Mouse (Mus musculus): Measurements from ENCODE around the gene Dusp27. TPM values are rescaled to one million over a fixed set of nuclear protein-coding genes. Genes with fewer than 3 reads are reported as not detected.
"Not testable (repeated sequence)": the region's sequence is repeated elsewhere in the genome, so short reads cannot be mapped to it uniquely, and the experiment has no call there.

Dusp27 gene
- polyA plus RNA-seq, 1 experiment from 2014 or later, result 4.7 TPM

- Histone ChIP-seq H3K27me3 (ENCODE audit: control insufficient read depth, insufficient read depth, low read length) (peaks cover 8% of the 10 kb centered on the region; the same call in 1 of the 2 replicates), H3K9ac (ENCODE audit: low read length) (no peak overlapping the region), H3K4me3 (ENCODE audit: low read depth, low read length) (no peak overlapping the region), H3K4me2 (ENCODE audit: low read depth) (no peak overlapping the region), H3K4me1 (ENCODE audit: control insufficient read depth, insufficient read depth, low read length) (peaks cover 4% of the 10 kb centered on the region; the same call in 1 of the 2 replicates), H3K27ac (ENCODE audit: low read depth, low read length) (no peak overlapping the region), H3K9me3 (ENCODE audit: control insufficient read depth, low read length) (no peaks in the 10 kb centered on the region), H3K36me3 (ENCODE audit: control insufficient read depth, insufficient read depth, low read length) (no peaks in the 10 kb centered on the region)
- DNase-seq (ENCODE audit: low spot score) (no peak), ATAC-seq (ENCODE audit: insufficient read depth, low FRiP score, low TSS enrichment) (no peak)
- 72% methylated on average over 11 of the region's 11 CpGs for WGBS
These were observed 23.6 kb upstream of the Dusp27 start for GRCm38 (mm10) chr1:166151341-166151740.

GRCm38 (mm10) chr1:166150035-166150434, 22.3 kb upstream of the Dusp27 start:
- Histone ChIP-seq H3K9ac (ENCODE audit: low read length) (no peak overlapping the region), H3K36me3 (ENCODE audit: control insufficient read depth, insufficient read depth, low read length) (no peaks in the 10 kb centered on the region), H3K4me2 (ENCODE audit: low read depth) (no peak overlapping the region), H3K9me3 (ENCODE audit: control insufficient read depth, low read length) (no peaks in the 10 kb centered on the region), H3K4me1 (ENCODE audit: control insufficient read depth, insufficient read depth, low read length) (peaks cover 4% of the 10 kb centered on the region; the same call in 1 of the 2 replicates), H3K4me3 (ENCODE audit: low read depth, low read length) (no peak overlapping the region), H3K27ac (ENCODE audit: low read depth, low read length) (no peak overlapping the region), H3K27me3 (ENCODE audit: control insufficient read depth, insufficient read depth, low read length) (peaks cover 4% of the 10 kb centered on the region; the same call in 1 of the 2 replicates)
- 84% methylated on average over 7 of the region's 7 CpGs for WGBS
- no peak for ATAC-seq (ENCODE audit: insufficient read depth, low FRiP score, low TSS enrichment)
- no peak for DNase-seq (ENCODE audit: low spot score)

DNA sequence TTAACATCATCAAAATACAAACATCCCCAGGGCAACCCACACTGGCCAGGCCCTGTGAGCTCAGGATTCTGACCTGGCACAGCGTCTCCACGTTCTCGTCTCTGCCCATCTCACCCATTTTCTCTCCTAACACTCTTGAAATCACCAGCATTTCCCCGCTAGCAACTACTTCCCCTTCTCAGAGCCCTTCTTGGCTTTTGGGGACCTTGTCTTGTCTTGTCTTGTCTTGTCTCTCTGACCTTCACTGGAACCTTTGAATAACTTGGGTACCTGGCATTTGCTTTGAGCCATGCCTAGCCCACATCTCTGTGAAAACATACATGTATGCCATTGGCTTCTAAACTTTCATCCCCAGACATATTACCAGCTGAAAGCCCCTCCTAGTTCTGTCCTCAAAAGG, 21.7 kb upstream of the Dusp27 start:
- no peak overlapping the region for H3K27ac ChIP-seq (ENCODE audit: low read depth, low read length)
- 94% methylated on average over 4 of the region's 4 CpGs for WGBS
- ATAC-seq (ENCODE audit: insufficient read depth, low FRiP score, low TSS enrichment) (no peak), DNase-seq (ENCODE audit: low spot score) (no peak)
- H3K4me1 ChIP-seq (ENCODE audit: control insufficient read depth, insufficient read depth, low read length), result peaks cover 4% of the 10 kb centered on the region; the same call in 1 of the 2 replicates
- no peaks in the 10 kb centered on the region; the same call in 1 of the 2 replicates for H3K27me3 ChIP-seq (ENCODE audit: control insufficient read depth, insufficient read depth, low read length)
- H3K4me2 ChIP-seq (ENCODE audit: low read depth), result no peak overlapping the region
- no peak overlapping the region for H3K9ac ChIP-seq (ENCODE audit: low read length)
- H3K4me3 ChIP-seq (ENCODE audit: low read depth, low read length), result no peak overlapping the region
- no peaks in the 10 kb centered on the region for H3K36me3 ChIP-seq (ENCODE audit: control insufficient read depth, insufficient read depth, low read length)
- no peaks in the 10 kb centered on the region for H3K9me3 ChIP-seq (ENCODE audit: control insufficient read depth, low read length)

DNA sequence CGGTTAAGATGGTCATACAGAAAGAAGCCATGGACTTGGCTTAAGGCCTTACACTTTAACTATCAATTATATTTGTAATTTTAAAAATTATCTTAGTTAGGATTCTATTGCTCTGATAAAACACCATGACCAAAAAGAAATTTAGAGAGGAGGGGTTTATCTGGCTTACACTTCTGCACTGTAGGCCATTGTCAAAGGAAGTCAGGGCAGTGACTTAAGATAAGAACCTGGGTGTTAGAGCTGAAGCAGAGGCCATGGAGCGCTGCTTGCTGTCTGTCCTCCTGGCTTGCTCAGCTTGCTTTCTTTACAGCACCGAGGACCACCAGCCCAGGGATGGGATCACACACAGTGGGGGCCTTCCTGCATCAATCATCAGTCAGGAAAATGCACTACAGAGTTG, 19.9 kb upstream of the Dusp27 start:
- H3K4me1 ChIP-seq (ENCODE audit: control insufficient read depth, insufficient read depth, low read length), result peaks cover 4% of the 10 kb centered on the region; the same call in 1 of the 2 replicates
- ATAC-seq (ENCODE audit: insufficient read depth, low FRiP score, low TSS enrichment) (no peak), DNase-seq (ENCODE audit: low spot score) (no peak)
- H3K4me3 ChIP-seq (ENCODE audit: low read depth, low read length), result no peak overlapping the region
- 67% methylated on average over 3 of the region's 3 CpGs for WGBS
- H3K36me3 ChIP-seq (ENCODE audit: control insufficient read depth, insufficient read depth, low read length), result no peaks in the 10 kb centered on the region
- no peak overlapping the region for H3K9ac ChIP-seq (ENCODE audit: low read length)
- H3K4me2 ChIP-seq (ENCODE audit: low read depth), result no peak overlapping the region
- H3K27me3 ChIP-seq (ENCODE audit: control insufficient read depth, insufficient read depth, low read length), result no peaks in the 10 kb centered on the region
- H3K9me3 ChIP-seq (ENCODE audit: control insufficient read depth, low read length), result no peaks in the 10 kb centered on the region
- H3K27ac ChIP-seq (ENCODE audit: low read depth, low read length), result no peak overlapping the region

GRCm38 (mm10) chr1:166146626-166147025, 18.9 kb upstream of the Dusp27 start:
- H3K9ac ChIP-seq (ENCODE audit: low read length), result no peak overlapping the region
- WGBS, result 88% methylated on average over 11 of the region's 11 CpGs
- no peaks in the 10 kb centered on the region for H3K27me3 ChIP-seq (ENCODE audit: control insufficient read depth, insufficient read depth, low read length)
- ATAC-seq (ENCODE audit: insufficient read depth, low FRiP score, low TSS enrichment) (no peak), DNase-seq (ENCODE audit: low spot score) (no peak)
- no peaks in the 10 kb centered on the region for H3K9me3 ChIP-seq (ENCODE audit: control insufficient read depth, low read length)
- no peak overlapping the region for H3K27ac ChIP-seq (ENCODE audit: low read depth, low read length)
- no peak overlapping the region for H3K4me3 ChIP-seq (ENCODE audit: low read depth, low read length)
- no peak overlapping the region for H3K4me2 ChIP-seq (ENCODE audit: low read depth)
- peaks cover 4% of the 10 kb centered on the region; the same call in 1 of the 2 replicates for H3K4me1 ChIP-seq (ENCODE audit: control insufficient read depth, insufficient read depth, low read length)
- H3K36me3 ChIP-seq (ENCODE audit: control insufficient read depth, insufficient read depth, low read length), result no peaks in the 10 kb centered on the region

- no peaks in the 10 kb centered on the region for H3K27me3 ChIP-seq (ENCODE audit: control insufficient read depth, insufficient read depth, low read length)
- H3K27ac ChIP-seq (ENCODE audit: low read depth, low read length), result no peak overlapping the region
- H3K36me3 ChIP-seq (ENCODE audit: control insufficient read depth, insufficient read depth, low read length), result no peaks in the 10 kb centered on the region
- no peak overlapping the region for H3K4me2 ChIP-seq (ENCODE audit: low read depth)
- H3K9me3 ChIP-seq (ENCODE audit: control insufficient read depth, low read length), result no peaks in the 10 kb centered on the region
- H3K4me3 ChIP-seq (ENCODE audit: low read depth, low read length), result no peak overlapping the region
- DNase-seq (ENCODE audit: low spot score) (no peak), ATAC-seq (ENCODE audit: insufficient read depth, low FRiP score, low TSS enrichment) (no peak)
- 76% methylated on average over 6 of the region's 6 CpGs for WGBS
- H3K9ac ChIP-seq (ENCODE audit: low read length), result no peak overlapping the region
- peaks cover 8% of the 10 kb centered on the region; the same call in 1 of the 2 replicates for H3K4me1 ChIP-seq (ENCODE audit: control insufficient read depth, insufficient read depth, low read length)
These were observed 14.6 kb upstream of the Dusp27 start for GRCm38 (mm10) chr1:166142369-166142768.

- 89% methylated on average over 9 of the region's 9 CpGs for WGBS
- not testable (repeated sequence) for H3K9ac ChIP-seq (ENCODE audit: low read length); H3K4me3 ChIP-seq (ENCODE audit: low read depth, low read length); DNase-seq (ENCODE audit: low spot score); H3K27me3 ChIP-seq (ENCODE audit: control insufficient read depth, insufficient read depth, low read length); H3K4me2 ChIP-seq (ENCODE audit: low read depth); H3K27ac ChIP-seq (ENCODE audit: low read depth, low read length); H3K36me3 ChIP-seq (ENCODE audit: control insufficient read depth, insufficient read depth, low read length); H3K9me3 ChIP-seq (ENCODE audit: control insufficient read depth, low read length); ATAC-seq (ENCODE audit: insufficient read depth, low FRiP score, low TSS enrichment); H3K4me1 ChIP-seq (ENCODE audit: control insufficient read depth, insufficient read depth, low read length)
These were observed 14.1 kb upstream of the Dusp27 start for GRCm38 (mm10) chr1:166141868-166142267.

- no peak overlapping the region for H3K27ac ChIP-seq (ENCODE audit: low read depth, low read length)
- no peak overlapping the region for H3K9ac ChIP-seq (ENCODE audit: low read length)
- H3K9me3 ChIP-seq (ENCODE audit: control insufficient read depth, low read length), result no peaks in the 10 kb centered on the region
- no peak for ATAC-seq (ENCODE audit: insufficient read depth, low FRiP score, low TSS enrichment)
- peaks cover 8% of the 10 kb centered on the region; the same call in 1 of the 2 replicates for H3K4me1 ChIP-seq (ENCODE audit: control insufficient read depth, insufficient read depth, low read length)
- WGBS, result 37% methylated on average over 4 of the region's 4 CpGs
- H3K4me2 ChIP-seq (ENCODE audit: low read depth), result no peak overlapping the region
- no peaks in the 10 kb centered on the region for H3K27me3 ChIP-seq (ENCODE audit: control insufficient read depth, insufficient read depth, low read length)
- H3K36me3 ChIP-seq (ENCODE audit: control insufficient read depth, insufficient read depth, low read length), result no peaks in the 10 kb centered on the region
- no peak overlapping the region for H3K4me3 ChIP-seq (ENCODE audit: low read depth, low read length)
- DNase-seq (ENCODE audit: low spot score), result no peak
These were observed 12.0 kb upstream of the Dusp27 start for GRCm38 (mm10) chr1:166139620-166140184.

GRCm38 (mm10) chr1:166139113-166139512, 11.4 kb upstream of the Dusp27 start:
- ATAC-seq (ENCODE audit: insufficient read depth, low FRiP score, low TSS enrichment) (no peak), DNase-seq (ENCODE audit: low spot score) (no peak)
- H3K9ac ChIP-seq (ENCODE audit: low read length), result no peak overlapping the region
- H3K9me3 ChIP-seq (ENCODE audit: control insufficient read depth, low read length), result no peaks in the 10 kb centered on the region
- H3K4me1 ChIP-seq (ENCODE audit: control insufficient read depth, insufficient read depth, low read length), result peaks cover 8% of the 10 kb centered on the region; the same call in 1 of the 2 replicates
- no peaks in the 10 kb centered on the region for H3K27me3 ChIP-seq (ENCODE audit: control insufficient read depth, insufficient read depth, low read length)
- no peak overlapping the region for H3K4me3 ChIP-seq (ENCODE audit: low read depth, low read length)
- H3K36me3 ChIP-seq (ENCODE audit: control insufficient read depth, insufficient read depth, low read length), result no peaks in the 10 kb centered on the region
- H3K27ac ChIP-seq (ENCODE audit: low read depth, low read length), result no peak overlapping the region
- WGBS, result 87% methylated on average over 3 of the region's 3 CpGs
- H3K4me2 ChIP-seq (ENCODE audit: low read depth), result no peak overlapping the region
